Mouse (Mus musculus) hindbrain, embryonic 11.5 days (tissue): ENCODE results near the gene Zfp991. TPM values are rescaled to one million over a fixed set of nuclear protein-coding genes. Genes with fewer than 3 reads are reported as not detected.
"Not testable (repeated sequence)": the region's sequence is repeated elsewhere in the genome, so short reads cannot be mapped to it uniquely, and the experiment has no call there.

Source experiments
- ATAC-seq: fragments of 200-750 bp; cut with Nextera tagmentation; 2 replicates; pipeline ENCODE4 v1.8.0; 2017; ENCODE audit warnings: mild to moderate bottlenecking, moderate TSS enrichment, moderate library complexity; ENCODE audit not compliant: low FRiP score
- DNase-seq: peaks from one replicate; pipeline ENCODE4 v3.0.0-alpha.2; 2015; ENCODE audit warnings: low spot score
- H3K27ac ChIP-seq: fragments of 300-500 bp; sonication (generic); 2 replicates; pipeline ENCODE4 v1.5.1; 2014; ENCODE audit warnings: mild to moderate bottlenecking, low read depth, low read length
- H3K27me3 ChIP-seq: fragments of 300-500 bp; sonication (generic); 2 replicates; pipeline ENCODE4 v1.6.1; 2014; ENCODE audit warnings: mild to moderate bottlenecking, low read length, moderate library complexity, mixed read lengths; ENCODE audit not compliant: control insufficient read depth, insufficient read depth
- H3K36me3 ChIP-seq: fragments of 300-500 bp; sonication (generic); 2 replicates; pipeline ENCODE4 v1.6.1; 2014; ENCODE audit warnings: mild to moderate bottlenecking, low read length, moderate library complexity, mixed read lengths; ENCODE audit not compliant: control insufficient read depth, insufficient read depth
- H3K4me1 ChIP-seq: fragments of 300-500 bp; sonication (generic); replicated peaks from 2 replicates; pipeline ENCODE4 v1.6.1; 2014; ENCODE audit warnings: low read length, mixed read lengths; ENCODE audit not compliant: control insufficient read depth, insufficient read depth
- H3K4me2 ChIP-seq: fragments of 300-500 bp; sonication (generic); replicated peaks from 2 replicates; pipeline ENCODE4 v1.6.1; 2014; ENCODE audit warnings: mild to moderate bottlenecking, low read depth, low read length
- H3K4me3 ChIP-seq: fragments of 300-500 bp; sonication (generic); 2 replicates; pipeline ENCODE4 v1.5.1; 2014; ENCODE audit warnings: low read depth, low read length
- H3K9ac ChIP-seq: fragments of 300-500 bp; sonication (generic); 2 replicates; pipeline ENCODE4 v1.6.1; 2014; ENCODE audit warnings: low read depth, low read length
- H3K9me3 ChIP-seq: fragments of 300-500 bp; sonication (generic); 2 replicates; pipeline ENCODE4 v1.6.1; 2016; ENCODE audit warnings: low read length; ENCODE audit not compliant: control insufficient read depth
- WGBS: fragments of 180-500 bp; shearing (Covaris S2); extraction: QIAGEN DNeasy Blood & Tissue Kit; methylation state at CpG from one replicate; pipeline ENCODE4 v1.1.7; 2014; 5-methylcytosine and 5-hydroxymethylcytosine counted together
- polyA plus RNA-seq: library from polyadenylated mRNA; unstranded; fragments of >200 nt; fragmentation: Nextera tagmentation; extraction: Ambion mirVana; gene quantifications from 2 replicates; pipeline ENCODE4 v1.2.1, GENCODE M21; 2014

Gene Zfp991
- polyA plus RNA-seq, 1 experiment from 2014 or later: 7.8 TPM

DNA sequence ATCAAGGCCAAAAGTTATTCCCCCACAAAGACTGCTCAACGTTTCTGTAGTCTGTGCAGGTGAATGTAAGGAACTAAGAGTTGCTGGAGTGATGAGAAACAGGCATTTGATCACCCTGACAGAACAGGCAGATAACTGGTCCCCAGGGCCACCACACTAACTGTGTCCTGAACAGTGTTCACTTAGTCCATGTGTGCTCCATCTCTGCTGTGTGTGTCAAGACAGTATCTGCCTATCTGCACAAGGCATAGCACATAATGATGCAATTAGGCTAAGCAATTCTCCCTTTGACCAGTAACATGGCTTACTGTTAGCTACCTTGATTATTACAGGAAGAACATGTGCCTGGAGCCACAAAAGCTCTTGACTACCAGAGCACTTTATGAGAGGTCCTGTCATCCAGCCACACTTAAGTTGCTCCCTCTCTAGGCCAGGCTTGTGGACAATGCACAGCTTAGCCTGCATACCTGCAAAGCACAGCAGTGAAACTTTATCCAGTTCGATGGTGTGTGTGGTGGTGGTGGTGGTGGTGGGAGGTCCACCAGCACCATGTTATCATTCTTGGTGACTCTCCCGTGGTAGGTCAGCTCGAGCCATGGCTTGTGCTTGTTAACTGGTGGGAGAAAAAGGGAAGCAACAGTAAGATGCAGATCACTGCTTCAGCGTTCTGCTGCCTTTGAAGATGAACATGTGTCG lies 67.4 kb downstream of the Zfp991 start:
- not testable (repeated sequence) for H3K4me2 ChIP-seq, H3K9ac ChIP-seq, H3K9me3 ChIP-seq, H3K4me1 ChIP-seq, H3K27ac ChIP-seq, H3K36me3 ChIP-seq, H3K4me3 ChIP-seq, DNase-seq, H3K27me3 ChIP-seq
- ATAC-seq: peak; percentile 53
- 75% methylated on average over 6 of the region's 6 CpGs for WGBS

DNA sequence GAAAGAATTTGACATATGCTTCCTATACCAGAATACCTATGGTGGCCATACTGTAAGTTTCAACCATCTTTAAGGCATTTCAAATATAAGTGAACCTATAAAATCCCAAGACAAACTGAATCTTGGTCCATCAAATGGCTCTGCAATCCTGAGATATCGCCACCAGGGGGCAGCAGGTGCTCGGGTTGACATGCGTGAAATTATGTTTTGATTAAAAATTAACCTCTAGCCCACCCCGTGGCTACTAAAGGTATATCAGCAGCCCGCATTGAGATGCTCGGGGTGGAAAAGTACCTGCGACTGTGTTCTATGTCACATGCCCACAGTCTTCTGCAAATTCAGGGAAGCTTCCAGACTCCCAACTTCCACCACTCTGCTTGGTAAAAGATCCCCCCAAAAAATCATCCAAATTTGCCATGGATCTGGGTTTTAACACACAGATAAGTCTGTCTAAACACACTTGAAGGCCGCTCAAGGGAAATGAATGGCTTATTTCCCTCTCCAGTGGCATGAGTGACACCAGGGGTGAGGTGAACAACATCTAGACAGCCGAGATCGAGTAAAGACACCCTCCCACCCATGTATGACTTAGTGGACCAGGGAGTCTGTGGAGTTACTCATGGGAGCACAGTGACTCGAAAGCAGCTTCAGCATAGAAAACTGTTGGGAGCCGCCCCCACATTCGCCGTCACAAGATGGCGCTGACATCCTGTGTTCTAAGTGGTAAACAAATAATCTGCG lies 70.3 kb downstream of the Zfp991 start:
- H3K36me3 ChIP-seq, ATAC-seq, DNase-seq, H3K27me3 ChIP-seq, H3K4me2 ChIP-seq, H3K4me1 ChIP-seq, H3K9me3 ChIP-seq, H3K4me3 ChIP-seq, H3K9ac ChIP-seq, H3K27ac ChIP-seq: not testable (repeated sequence)
- 81% methylated on average over 10 of the region's 16 CpGs for WGBS

DNA sequence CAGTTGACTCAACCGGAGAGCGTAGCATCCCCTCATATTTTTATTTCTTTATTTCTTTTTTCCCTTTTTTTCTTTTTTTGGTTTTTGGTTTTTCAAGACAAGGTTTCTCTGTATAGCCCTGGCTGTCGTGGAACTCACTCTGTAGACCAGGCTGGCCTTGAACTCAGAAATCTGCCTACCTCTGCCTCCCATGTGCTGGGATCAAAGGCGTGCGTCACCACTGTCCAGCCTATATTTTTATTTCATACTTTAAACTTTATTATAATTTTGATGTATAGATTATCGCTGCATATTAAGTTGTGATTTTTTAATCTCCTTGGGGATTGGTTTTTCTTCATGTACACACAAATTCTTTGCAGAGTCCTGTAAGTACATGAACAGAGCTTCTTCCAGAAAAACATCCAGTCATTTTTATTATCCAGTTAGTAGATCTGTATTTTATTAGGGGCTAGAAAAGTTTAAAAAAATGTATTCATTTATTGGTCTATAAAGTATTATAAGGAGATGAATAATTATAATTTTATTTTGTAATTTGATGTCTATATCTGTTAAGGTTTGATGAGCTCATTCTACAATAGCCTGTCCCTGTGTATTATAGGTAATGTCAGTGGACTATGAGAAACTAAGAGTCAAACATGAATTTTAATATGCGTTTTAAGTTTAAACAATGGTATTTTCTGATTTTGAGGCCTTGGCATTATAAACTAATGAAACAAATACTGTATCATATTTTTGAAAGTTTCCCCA lies 80.5 kb downstream of the Zfp991 start:
- H3K36me3 ChIP-seq, H3K9me3 ChIP-seq, H3K27ac ChIP-seq, DNase-seq, H3K4me3 ChIP-seq, H3K4me2 ChIP-seq, H3K9ac ChIP-seq, H3K27me3 ChIP-seq, H3K4me1 ChIP-seq: not testable (repeated sequence)
- 91% methylated on average over 3 of the region's 7 CpGs for WGBS
- peak; percentile 40 for ATAC-seq

GRCm38 (mm10) chr4:147214233-147214632 lies 82.4 kb downstream of the Zfp991 start:
- not testable (repeated sequence) for H3K4me2 ChIP-seq, H3K36me3 ChIP-seq, H3K4me1 ChIP-seq, H3K27ac ChIP-seq, H3K27me3 ChIP-seq, H3K9ac ChIP-seq, H3K4me3 ChIP-seq, H3K9me3 ChIP-seq, DNase-seq
- ATAC-seq: 0 out of 2 replicates have a peak, but pooled peaks have one; percentile 31
- WGBS: no CpG with 5 or more reads among the region's 1 CpGs

DNA sequence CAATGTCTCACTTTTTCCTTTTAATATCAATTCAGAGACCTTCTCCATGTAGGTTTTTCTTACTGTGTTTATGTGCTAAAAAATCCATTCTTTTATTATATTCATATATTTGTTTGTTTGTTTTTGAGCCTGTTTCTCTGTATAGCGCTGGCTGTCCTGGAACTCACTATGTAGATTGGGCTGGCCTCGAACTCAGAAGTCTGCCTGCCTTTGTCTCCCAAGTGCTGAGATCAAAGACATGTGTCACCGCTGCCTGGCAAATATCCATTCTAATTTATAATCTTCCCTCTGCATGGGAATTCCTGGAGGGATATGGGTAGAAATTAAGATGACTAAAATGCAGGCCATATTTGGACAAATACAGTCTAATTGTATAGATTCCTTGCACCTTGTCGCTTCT lies 85.8 kb downstream of the Zfp991 start:
- not testable (repeated sequence) for H3K36me3 ChIP-seq, H3K9me3 ChIP-seq, ATAC-seq, H3K4me1 ChIP-seq, H3K27ac ChIP-seq, H3K27me3 ChIP-seq, H3K4me3 ChIP-seq, H3K9ac ChIP-seq, H3K4me2 ChIP-seq, DNase-seq
- WGBS: 86% methylated on average over 2 of the region's 4 CpGs

GRCm38 (mm10) chr4:147219319-147220070 lies 87.7 kb downstream of the Zfp991 start:
- not testable (repeated sequence) for H3K36me3 ChIP-seq, ATAC-seq, H3K9me3 ChIP-seq, H3K4me1 ChIP-seq, H3K9ac ChIP-seq, H3K27ac ChIP-seq, H3K27me3 ChIP-seq
- peak; percentile 13 for DNase-seq
- WGBS: 70% methylated on average over 51 of the region's 51 CpGs
- peak overlapping the region; percentile 32 for H3K4me3 ChIP-seq
- H3K4me2 ChIP-seq: peak overlapping the region; percentile 26

GRCm38 (mm10) chr4:147220226-147220625 lies 88.4 kb downstream of the Zfp991 start:
- H3K36me3 ChIP-seq, H3K27ac ChIP-seq, H3K9ac ChIP-seq, H3K4me1 ChIP-seq, H3K27me3 ChIP-seq, H3K4me2 ChIP-seq, ATAC-seq, H3K4me3 ChIP-seq, DNase-seq, H3K9me3 ChIP-seq: not testable (repeated sequence)
- 85% methylated on average over 17 of the region's 20 CpGs for WGBS

GRCm38 (mm10) chr4:147222021-147222420 lies 90.2 kb downstream of the Zfp991 start:
- not testable (repeated sequence) for H3K9me3 ChIP-seq, H3K4me1 ChIP-seq, H3K9ac ChIP-seq, H3K27me3 ChIP-seq, H3K4me3 ChIP-seq, H3K4me2 ChIP-seq, H3K27ac ChIP-seq, H3K36me3 ChIP-seq, DNase-seq, ATAC-seq
- 91% methylated on average over 4 of the region's 5 CpGs for WGBS
